Mouse (Mus musculus): ENCODE measurements around the gene Pet100. TPM values are rescaled to one million over a fixed set of nuclear protein-coding genes. Genes with fewer than 3 reads are reported as not detected.
"Not testable (repeated sequence)": the region's sequence is repeated elsewhere in the genome, so short reads cannot be mapped to it uniquely, and the experiment has no call there.

Pet100 gene
- 48.6 and 125 TPM in 2 replicates for total RNA-seq (2015; ENCODE audit: low replicate concordance)
- 65.1 and 137 TPM in 2 replicates for total RNA-seq (2017; ENCODE audit: low replicate concordance)

GRCm38 (mm10) chr8:3621199-3621970 is at the start of gene Pet100, which contains the start of gene Xab2:
Pet100 (plus strand) TSS chr8:3621548.
Xab2 (minus strand) TSS chr8:3621316.
- ATAC-seq (replicated peaks; ENCODE audit: low FRiP score, poor library complexity, severe bottlenecking): peak; percentile 91

- ATAC-seq (replicated peaks; ENCODE audit: low FRiP score, poor library complexity, severe bottlenecking): no peak
These were observed 46.8 kb upstream of the Pet100 start for GRCm38 (mm10) chr8:3574546-3574945.

GRCm38 (mm10) chr8:3576211-3576960 is 45.0 kb upstream of the Pet100 start:
- no peak for ATAC-seq (replicated peaks; ENCODE audit: low FRiP score, poor library complexity, severe bottlenecking)

GRCm38 (mm10) chr8:3579390-3580364 is 41.7 kb upstream of the Pet100 start:
- 0 out of 2 replicates have a peak, but pooled peaks have one; percentile 27 for ATAC-seq (replicated peaks; ENCODE audit: low FRiP score, poor library complexity, severe bottlenecking)

GRCm38 (mm10) chr8:3581961-3582360 is 39.4 kb upstream of the Pet100 start:
- not testable (repeated sequence) for ATAC-seq (replicated peaks; ENCODE audit: low FRiP score, poor library complexity, severe bottlenecking)

- no peak for ATAC-seq (replicated peaks; ENCODE audit: low FRiP score, poor library complexity, severe bottlenecking)
These were observed 34.9 kb upstream of the Pet100 start for GRCm38 (mm10) chr8:3586452-3586851.

GRCm38 (mm10) chr8:3586993-3587390 is 34.4 kb upstream of the Pet100 start, which contains the start of gene Camsap3:
Camsap3 (plus strand) TSS chr8:3587293.
- ATAC-seq (replicated peaks; ENCODE audit: low FRiP score, poor library complexity, severe bottlenecking): no peak

GRCm38 (mm10) chr8:3587391-3588257 is 33.7 kb upstream of the Pet100 start:
- ATAC-seq (replicated peaks; ENCODE audit: low FRiP score, poor library complexity, severe bottlenecking): peak; percentile 35; the same call in 1 of the 2 replicates

GRCm38 (mm10) chr8:3588258-3588633 is 33.1 kb upstream of the Pet100 start:
- no peak for ATAC-seq (replicated peaks; ENCODE audit: low FRiP score, poor library complexity, severe bottlenecking)

- ATAC-seq (replicated peaks; ENCODE audit: low FRiP score, poor library complexity, severe bottlenecking): no peak
These were observed 27.9 kb upstream of the Pet100 start for GRCm38 (mm10) chr8:3593470-3593869.

GRCm38 (mm10) chr8:3594466-3594865 is 26.9 kb upstream of the Pet100 start:
- ATAC-seq (replicated peaks; ENCODE audit: low FRiP score, poor library complexity, severe bottlenecking): no peak

GRCm38 (mm10) chr8:3598054-3598453 is 23.3 kb upstream of the Pet100 start:
- ATAC-seq (replicated peaks; ENCODE audit: low FRiP score, poor library complexity, severe bottlenecking): no peak

- no peak for ATAC-seq (replicated peaks; ENCODE audit: low FRiP score, poor library complexity, severe bottlenecking)
These were observed 22.1 kb upstream of the Pet100 start for GRCm38 (mm10) chr8:3599219-3599618.

GRCm38 (mm10) chr8:3600401-3600800 is 20.9 kb upstream of the Pet100 start:
- ATAC-seq (replicated peaks; ENCODE audit: low FRiP score, poor library complexity, severe bottlenecking): no peak

- no peak for ATAC-seq (replicated peaks; ENCODE audit: low FRiP score, poor library complexity, severe bottlenecking)
These were observed 17.9 kb upstream of the Pet100 start for GRCm38 (mm10) chr8:3603439-3603838.

GRCm38 (mm10) chr8:3606593-3606992 is 14.8 kb upstream of the Pet100 start:
- ATAC-seq (replicated peaks; ENCODE audit: low FRiP score, poor library complexity, severe bottlenecking): no peak

- ATAC-seq (replicated peaks; ENCODE audit: low FRiP score, poor library complexity, severe bottlenecking): no peak
These were observed 13.5 kb upstream of the Pet100 start for GRCm38 (mm10) chr8:3607822-3608221.

- no peak for ATAC-seq (replicated peaks; ENCODE audit: low FRiP score, poor library complexity, severe bottlenecking)
These were observed 12.1 kb upstream of the Pet100 start for GRCm38 (mm10) chr8:3609046-3609815.
